Mouse (Mus musculus): ENCODE results near the gene Fitm2. TPM values are rescaled to one million over a fixed set of nuclear protein-coding genes. Genes with fewer than 3 reads are reported as not detected.
A peak's percentile ranks its signal among the peaks of the same experiment; 100 is the strongest.

The Fitm2 gene
- polyA plus RNA-seq, 1 experiment from 2014 or later = 9.6 TPM

DNA sequence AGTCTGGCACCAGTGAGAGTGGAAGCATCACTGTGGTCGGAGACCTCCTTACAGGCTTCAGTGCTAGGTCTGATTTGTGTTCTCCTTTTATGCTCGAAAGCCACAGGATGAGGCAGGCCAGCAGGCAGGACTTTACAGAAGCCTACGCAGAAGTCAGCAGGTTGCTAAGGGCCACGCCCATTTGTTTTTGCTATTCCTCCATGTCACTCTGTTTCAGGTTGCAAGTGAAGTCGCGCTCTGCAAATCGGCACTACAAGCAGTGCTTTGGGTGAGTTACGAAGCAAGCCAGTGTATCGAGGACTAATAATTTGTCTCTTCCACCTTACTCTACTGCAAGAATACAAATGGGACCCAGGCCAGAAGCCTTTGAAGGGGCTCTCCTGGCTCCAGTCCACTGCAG, 41.1 kb downstream of the Fitm2 start:
- no peaks in the 10 kb centered on the region for H3K4me1 ChIP-seq (ENCODE audit: control insufficient read depth, insufficient read depth, low read length)
- H3K4me2 ChIP-seq (ENCODE audit: low read depth, severe bottlenecking) = no peak overlapping the region
- no peak for ATAC-seq (ENCODE audit: insufficient number of reproducible peaks, low FRiP score, low TSS enrichment, low read depth)
- no peaks in the 10 kb centered on the region for H3K36me3 ChIP-seq (ENCODE audit: control insufficient read depth, insufficient read depth, low read length)
- no peak overlapping the region for H3K4me3 ChIP-seq (ENCODE audit: low read depth, low read length)
- no peak overlapping the region for H3K9ac ChIP-seq (ENCODE audit: low read length)
- WGBS = 86% methylated on average over 9 of the region's 9 CpGs
- DNase-seq (ENCODE audit: low spot score) = no peak
- no peaks in the 10 kb centered on the region for H3K9me3 ChIP-seq (ENCODE audit: control insufficient read depth, low read length)
- H3K27me3 ChIP-seq (ENCODE audit: control insufficient read depth, insufficient read depth, low read length) = no peaks in the 10 kb centered on the region
- H3K27ac ChIP-seq (replicated peaks; ENCODE audit: low read depth, low read length) = no peak overlapping the region

DNA sequence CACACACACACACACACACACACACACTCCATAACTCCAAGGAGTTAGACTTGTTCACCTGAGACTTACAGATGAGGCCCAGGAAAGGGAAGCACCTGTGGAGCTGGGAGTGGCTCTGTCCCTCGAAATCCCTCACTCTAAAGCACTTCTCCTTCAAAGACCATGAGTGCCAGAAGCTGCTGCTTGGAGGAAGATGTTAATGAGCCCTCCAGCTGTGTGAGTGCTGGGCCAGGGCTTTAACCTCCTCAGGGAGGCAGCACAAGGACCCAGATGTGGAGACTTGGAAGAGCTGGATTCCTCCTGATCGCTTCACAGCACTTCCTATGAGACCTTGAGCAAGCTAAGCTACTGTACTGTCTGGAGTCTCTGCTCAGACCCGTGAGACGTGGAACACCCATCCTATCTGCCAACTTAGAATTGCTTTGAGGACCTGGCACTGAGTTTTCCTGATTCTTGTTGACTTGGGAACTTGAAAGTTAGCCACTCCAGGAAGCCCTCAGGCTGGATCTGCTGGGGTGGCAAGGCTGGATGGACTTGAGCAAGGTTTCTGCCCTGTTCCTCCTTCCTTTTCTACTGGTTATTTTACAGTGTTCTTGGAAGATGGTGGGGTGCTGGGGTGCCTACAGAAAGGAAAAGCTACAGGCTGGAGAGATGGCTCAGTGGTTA, 44.0 kb downstream of the Fitm2 start:
- DNase-seq (ENCODE audit: low spot score) (no peak), ATAC-seq (ENCODE audit: insufficient number of reproducible peaks, low FRiP score, low TSS enrichment, low read depth) (no peak)
- Histone ChIP-seq H3K4me1 (ENCODE audit: control insufficient read depth, insufficient read depth, low read length) (no peaks in the 10 kb centered on the region), H3K27me3 (ENCODE audit: control insufficient read depth, insufficient read depth, low read length) (no peaks in the 10 kb centered on the region), H3K9me3 (ENCODE audit: control insufficient read depth, low read length) (no peaks in the 10 kb centered on the region), H3K27ac (replicated peaks; ENCODE audit: low read depth, low read length) (no peak overlapping the region), H3K36me3 (ENCODE audit: control insufficient read depth, insufficient read depth, low read length) (no peaks in the 10 kb centered on the region), H3K9ac (ENCODE audit: low read length) (no peak overlapping the region; the same call in 1 of the 2 replicates), H3K4me2 (ENCODE audit: low read depth, severe bottlenecking) (no peak overlapping the region), H3K4me3 (ENCODE audit: low read depth, low read length) (no peak overlapping the region)
- WGBS = 32% methylated on average over 4 of the region's 4 CpGs

DNA sequence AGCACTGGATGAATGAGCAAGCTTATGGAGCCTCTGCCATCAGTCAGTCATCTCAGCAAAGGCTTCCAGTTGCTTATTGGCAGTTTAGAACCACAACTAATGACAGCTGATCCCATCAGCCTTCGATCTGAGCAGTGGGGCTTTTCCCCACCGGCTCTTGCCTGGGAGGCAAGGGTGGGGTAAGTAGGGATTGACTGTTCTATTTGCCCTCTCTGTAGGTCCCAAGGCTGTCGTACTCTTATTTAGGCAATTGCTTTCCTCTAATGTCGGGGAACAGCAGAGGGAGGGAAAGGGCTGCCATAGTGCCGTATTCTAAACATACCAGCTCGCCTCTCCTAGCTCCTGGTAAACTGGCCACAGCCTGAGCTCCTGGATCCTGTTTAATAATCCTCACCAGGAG, 47.8 kb downstream of the Fitm2 start, which contains the start of gene Oser1:
TSS of gene Oser1 (minus strand) at position 101 of the 400 bp plus-strand sequence.
- no peak within 1 kb of the TSS for H3K4me3 ChIP-seq (ENCODE audit: low read depth, low read length)
- H3K27me3 ChIP-seq (ENCODE audit: control insufficient read depth, insufficient read depth, low read length) = no peaks in the 10 kb centered on the region
- no peak within 1 kb of the TSS for H3K27ac ChIP-seq (replicated peaks; ENCODE audit: low read depth, low read length)
- no peak within 1 kb of the TSS for H3K9ac ChIP-seq (ENCODE audit: low read length)
- H3K9me3 ChIP-seq (ENCODE audit: control insufficient read depth, low read length) = no peaks in the 10 kb centered on the region
- no peak for DNase-seq (ENCODE audit: low spot score)
- H3K4me2 ChIP-seq (ENCODE audit: low read depth, severe bottlenecking) = no peak within 1 kb of the TSS
- H3K4me1 ChIP-seq (ENCODE audit: control insufficient read depth, insufficient read depth, low read length) = no peaks in the 10 kb centered on the region
- ATAC-seq (ENCODE audit: insufficient number of reproducible peaks, low FRiP score, low TSS enrichment, low read depth) = no peak
- WGBS = 85% methylated on average over 6 of the region's 6 CpGs
- H3K36me3 ChIP-seq (ENCODE audit: control insufficient read depth, insufficient read depth, low read length) = no peaks in the 10 kb centered on the region

DNA sequence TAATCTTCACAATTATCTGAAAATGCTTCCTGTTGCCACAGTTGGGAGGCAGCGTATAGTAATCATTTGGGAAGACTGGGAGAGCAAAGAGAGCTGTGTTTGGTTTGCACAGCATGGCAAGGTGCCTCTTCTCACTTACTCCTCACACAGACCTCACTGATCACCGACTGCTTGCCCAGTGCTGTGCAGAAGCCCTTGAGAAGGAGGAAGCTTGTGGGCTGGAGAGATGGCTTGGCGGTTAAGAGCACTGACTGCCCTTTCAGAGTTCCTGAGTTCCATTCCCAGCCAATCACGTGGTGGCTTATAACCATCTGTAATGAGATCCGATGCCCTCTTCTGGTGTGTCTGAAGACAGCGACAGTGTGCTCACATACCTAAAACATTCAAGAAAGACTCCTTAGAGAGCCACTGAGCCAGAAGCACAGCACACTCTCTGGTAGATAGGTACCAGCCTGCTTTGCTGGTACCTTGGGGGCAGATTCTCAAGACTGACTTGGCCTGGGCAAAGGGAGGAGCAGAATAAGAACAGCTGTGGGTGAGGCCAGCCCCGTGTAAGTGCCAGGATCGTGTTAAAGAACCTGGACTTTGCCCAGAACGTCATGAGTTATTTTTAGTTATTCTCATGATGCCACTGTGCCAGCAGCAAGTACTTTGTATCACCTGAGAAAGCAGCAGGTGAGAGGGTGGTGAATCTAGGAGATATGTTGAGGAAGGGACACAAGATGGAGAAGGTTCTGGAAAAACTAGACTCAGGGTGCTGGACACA, 49.4 kb downstream of the Fitm2 start:
- Histone ChIP-seq H3K27me3 (ENCODE audit: control insufficient read depth, insufficient read depth, low read length) (no peaks in the 10 kb centered on the region), H3K9me3 (ENCODE audit: control insufficient read depth, low read length) (no peaks in the 10 kb centered on the region), H3K9ac (ENCODE audit: low read length) (no peak overlapping the region), H3K27ac (replicated peaks; ENCODE audit: low read depth, low read length) (no peak overlapping the region), H3K4me1 (ENCODE audit: control insufficient read depth, insufficient read depth, low read length) (peaks cover 2% of the 10 kb centered on the region), H3K4me2 (ENCODE audit: low read depth, severe bottlenecking) (no peak overlapping the region), H3K4me3 (ENCODE audit: low read depth, low read length) (no peak overlapping the region), H3K36me3 (ENCODE audit: control insufficient read depth, insufficient read depth, low read length) (no peaks in the 10 kb centered on the region)
- DNase-seq (ENCODE audit: low spot score) (no peak), ATAC-seq (ENCODE audit: insufficient number of reproducible peaks, low FRiP score, low TSS enrichment, low read depth) (no peak)
- 83% methylated on average over 9 of the region's 9 CpGs for WGBS

DNA sequence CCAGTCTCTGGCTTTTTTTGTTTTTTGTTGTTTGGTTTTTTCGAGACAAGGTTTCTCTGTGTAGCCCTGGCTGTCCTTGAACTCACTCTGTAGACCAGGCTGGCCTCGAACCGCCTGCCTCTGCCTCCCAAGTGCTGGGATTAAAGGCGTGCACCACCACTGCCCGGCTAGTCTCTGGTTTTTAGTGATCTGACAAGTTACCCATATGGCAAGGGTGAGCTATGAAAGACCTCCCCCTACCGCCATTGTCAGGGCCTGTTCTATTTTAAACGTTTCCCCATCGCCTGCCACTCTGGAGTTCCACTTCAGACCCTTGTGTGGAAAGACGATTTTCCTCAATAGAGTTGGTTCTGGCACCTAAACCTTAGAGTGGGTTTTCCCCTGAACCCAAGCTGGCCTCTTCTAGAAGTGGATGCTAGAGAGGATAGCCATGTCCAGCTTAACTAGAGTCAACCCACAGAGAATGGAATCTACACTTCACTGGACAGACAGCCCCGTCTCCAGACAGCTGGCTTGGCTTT, 52.0 kb downstream of the Fitm2 start:
- peak overlapping the region; percentile 98 for H3K4me3 ChIP-seq (ENCODE audit: low read depth, low read length)
- no peaks in the 10 kb centered on the region for H3K9me3 ChIP-seq (ENCODE audit: control insufficient read depth, low read length)
- WGBS = 44% methylated on average over 10 of the region's 10 CpGs
- no peak overlapping the region for H3K27ac ChIP-seq (replicated peaks; ENCODE audit: low read depth, low read length)
- ATAC-seq (ENCODE audit: insufficient number of reproducible peaks, low FRiP score, low TSS enrichment, low read depth) (no peak), DNase-seq (ENCODE audit: low spot score) (no peak)
- H3K27me3 ChIP-seq (ENCODE audit: control insufficient read depth, insufficient read depth, low read length) = no peaks in the 10 kb centered on the region
- no peak overlapping the region for H3K9ac ChIP-seq (ENCODE audit: low read length)
- peaks cover 6% of the 10 kb centered on the region for H3K4me1 ChIP-seq (ENCODE audit: control insufficient read depth, insufficient read depth, low read length)
- H3K36me3 ChIP-seq (ENCODE audit: control insufficient read depth, insufficient read depth, low read length) = no peaks in the 10 kb centered on the region
- H3K4me2 ChIP-seq (ENCODE audit: low read depth, severe bottlenecking) = peak overlapping the region; percentile 52

DNA sequence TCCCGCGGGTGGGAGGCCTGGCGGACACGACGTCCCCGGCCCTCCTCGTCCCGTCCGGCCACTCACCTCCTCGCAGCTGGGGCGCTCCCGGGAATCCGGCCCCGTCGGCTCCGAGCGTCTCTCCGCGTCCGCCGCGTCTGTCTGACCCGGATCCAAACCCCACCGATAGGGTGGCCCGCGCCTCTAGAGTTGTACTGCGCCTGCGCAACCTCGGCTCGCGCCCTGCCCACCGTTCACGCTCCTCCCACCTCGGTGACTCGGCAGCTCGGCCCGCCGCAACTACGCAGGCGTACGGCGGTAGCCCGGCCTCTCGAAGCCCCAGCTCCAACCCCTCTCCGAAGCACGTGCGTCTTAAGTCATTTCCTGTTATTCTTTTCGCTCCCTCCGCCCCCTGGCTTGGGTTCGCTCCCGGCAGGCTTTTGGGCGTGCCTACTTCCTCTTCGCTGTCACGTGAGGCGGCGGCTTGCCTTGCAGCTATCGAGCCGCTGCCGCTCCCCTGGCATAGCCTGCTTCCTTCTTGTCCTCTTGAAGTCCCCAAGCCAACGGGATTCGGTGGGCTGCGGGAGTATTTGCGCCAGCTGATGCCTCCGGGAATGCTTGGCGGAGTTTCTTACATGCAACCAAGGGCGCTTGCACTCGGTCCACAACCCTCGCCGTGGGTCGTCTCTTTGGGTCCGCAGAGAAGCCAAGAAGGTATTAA, 52.9 kb downstream of the Fitm2 start:
- Histone ChIP-seq H3K27ac (replicated peaks; ENCODE audit: low read depth, low read length) (peak overlapping the region; percentile 47; the same call in 1 of the 2 replicates), H3K36me3 (ENCODE audit: control insufficient read depth, insufficient read depth, low read length) (no peaks in the 10 kb centered on the region), H3K4me1 (ENCODE audit: control insufficient read depth, insufficient read depth, low read length) (peaks cover 6% of the 10 kb centered on the region), H3K9me3 (ENCODE audit: control insufficient read depth, low read length) (no peaks in the 10 kb centered on the region), H3K9ac (ENCODE audit: low read length) (peak overlapping the region; percentile 91), H3K4me2 (ENCODE audit: low read depth, severe bottlenecking) (peak overlapping the region; percentile 75), H3K27me3 (ENCODE audit: control insufficient read depth, insufficient read depth, low read length) (no peaks in the 10 kb centered on the region), H3K4me3 (ENCODE audit: low read depth, low read length) (peak overlapping the region; percentile 98)
- DNase-seq (ENCODE audit: low spot score) (peak; percentile 98), ATAC-seq (ENCODE audit: insufficient number of reproducible peaks, low FRiP score, low TSS enrichment, low read depth) (peak; percentile 99)
- under 1% methylated on average over 60 of the region's 71 CpGs for WGBS

DNA sequence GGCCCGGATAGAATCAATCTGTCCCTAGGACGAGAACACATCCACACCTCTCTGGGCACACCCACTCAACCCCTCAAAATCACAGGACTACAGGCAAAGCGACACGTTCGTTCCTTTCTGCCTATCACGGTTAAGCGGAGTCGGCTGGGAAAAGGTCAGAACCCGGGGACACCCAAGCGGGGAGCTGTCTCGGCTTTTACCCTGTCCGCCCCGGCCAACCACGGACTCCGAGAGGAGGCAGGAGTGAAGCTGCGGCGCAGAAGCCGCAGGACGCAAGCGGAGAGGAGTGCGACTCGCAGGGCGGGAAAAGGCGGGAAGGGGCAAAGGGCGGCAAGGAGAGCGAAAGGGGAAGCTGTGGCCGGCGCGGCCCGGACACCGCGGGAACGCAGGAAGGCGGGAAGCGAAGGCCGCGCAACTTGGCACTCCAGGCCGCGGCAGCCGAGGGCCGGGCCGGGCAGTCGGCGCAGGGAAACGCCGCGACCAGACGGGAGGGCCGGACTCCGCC, 53.5 kb downstream of the Fitm2 start:
- Histone ChIP-seq H3K27me3 (ENCODE audit: control insufficient read depth, insufficient read depth, low read length) (no peaks in the 10 kb centered on the region), H3K4me3 (ENCODE audit: low read depth, low read length) (peak overlapping the region; percentile 98), H3K4me2 (ENCODE audit: low read depth, severe bottlenecking) (peak overlapping the region; percentile 75), H3K9me3 (ENCODE audit: control insufficient read depth, low read length) (no peaks in the 10 kb centered on the region), H3K4me1 (ENCODE audit: control insufficient read depth, insufficient read depth, low read length) (peaks cover 6% of the 10 kb centered on the region), H3K27ac (replicated peaks; ENCODE audit: low read depth, low read length) (peak overlapping the region; percentile 47; the same call in 1 of the 2 replicates), H3K9ac (ENCODE audit: low read length) (peak overlapping the region; percentile 91), H3K36me3 (ENCODE audit: control insufficient read depth, insufficient read depth, low read length) (no peaks in the 10 kb centered on the region)
- ATAC-seq (ENCODE audit: insufficient number of reproducible peaks, low FRiP score, low TSS enrichment, low read depth) = peak; percentile 49; the same call in 1 of the 2 replicates
- WGBS = under 1% methylated on average over 42 of the region's 50 CpGs
- peak; percentile 55 for DNase-seq (ENCODE audit: low spot score)

DNA sequence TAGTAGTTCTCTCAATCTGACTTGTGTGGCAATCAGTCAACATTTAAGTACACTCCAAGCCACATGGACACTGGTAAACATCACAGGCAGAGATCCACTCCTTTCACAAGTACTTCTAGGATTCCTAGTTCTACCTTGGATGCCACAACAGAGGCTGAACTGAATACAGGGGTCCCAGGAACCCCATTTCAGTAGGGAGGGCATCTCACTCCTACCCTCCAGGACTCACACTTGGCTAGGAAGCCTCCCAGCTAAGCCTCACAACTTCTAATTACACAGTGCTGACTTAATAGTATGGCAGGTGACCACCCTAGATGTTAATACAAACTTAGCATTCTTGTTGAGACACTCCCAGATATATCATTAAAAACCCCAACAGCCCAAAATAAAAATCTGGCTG, 54.6 kb downstream of the Fitm2 start:
- DNase-seq (ENCODE audit: low spot score) (no peak), ATAC-seq (ENCODE audit: insufficient number of reproducible peaks, low FRiP score, low TSS enrichment, low read depth) (no peak)
- H3K27ac ChIP-seq (replicated peaks; ENCODE audit: low read depth, low read length) = no peak overlapping the region
- H3K9ac ChIP-seq (ENCODE audit: low read length) = no peak overlapping the region
- H3K4me1 ChIP-seq (ENCODE audit: control insufficient read depth, insufficient read depth, low read length) = peaks cover 6% of the 10 kb centered on the region
- no peaks in the 10 kb centered on the region for H3K27me3 ChIP-seq (ENCODE audit: control insufficient read depth, insufficient read depth, low read length)
- H3K4me2 ChIP-seq (ENCODE audit: low read depth, severe bottlenecking) = peak overlapping the region; percentile 75
- no peaks in the 10 kb centered on the region for H3K9me3 ChIP-seq (ENCODE audit: control insufficient read depth, low read length)
- no peaks in the 10 kb centered on the region; the same call in 1 of the 2 replicates for H3K36me3 ChIP-seq (ENCODE audit: control insufficient read depth, insufficient read depth, low read length)
- peak overlapping the region; percentile 98 for H3K4me3 ChIP-seq (ENCODE audit: low read depth, low read length)
